Mouse (Mus musculus) thymus, postnatal 4 days (tissue): Measurements from ENCODE around the gene Sirt6.
A peak's percentile ranks its signal among the peaks of the same experiment; 100 is the strongest.

Experiments
- DNase-seq: peaks from one replicate; pipeline ENCODE4 v3.0.0; 2021

The Sirt6 gene

GRCm38 (mm10) chr10:81623441-81623840, 4.2 kb downstream of the Sirt6 start:
- no peak for DNase-seq

DNA sequence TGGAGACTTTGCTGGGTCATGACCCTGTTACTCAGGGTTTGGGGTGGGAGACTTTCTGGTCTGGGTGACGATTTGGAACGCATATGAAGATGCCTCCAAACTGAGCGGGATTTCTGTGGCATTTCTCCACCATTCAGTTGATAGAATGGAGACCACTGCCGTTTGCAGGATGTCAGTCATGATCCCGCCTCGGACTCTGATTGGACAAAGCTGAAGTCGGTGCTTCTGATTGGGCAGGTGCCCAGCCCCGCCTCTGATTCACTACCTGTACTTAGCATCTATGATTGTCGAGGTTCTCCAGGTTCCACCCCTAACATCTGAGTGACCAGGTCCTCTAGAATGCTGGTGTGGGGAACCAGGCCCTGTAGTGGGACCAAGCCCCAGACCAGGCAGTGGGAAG, 6.8 kb downstream of the Sirt6 start:
- DNase-seq, result no peak

DNA sequence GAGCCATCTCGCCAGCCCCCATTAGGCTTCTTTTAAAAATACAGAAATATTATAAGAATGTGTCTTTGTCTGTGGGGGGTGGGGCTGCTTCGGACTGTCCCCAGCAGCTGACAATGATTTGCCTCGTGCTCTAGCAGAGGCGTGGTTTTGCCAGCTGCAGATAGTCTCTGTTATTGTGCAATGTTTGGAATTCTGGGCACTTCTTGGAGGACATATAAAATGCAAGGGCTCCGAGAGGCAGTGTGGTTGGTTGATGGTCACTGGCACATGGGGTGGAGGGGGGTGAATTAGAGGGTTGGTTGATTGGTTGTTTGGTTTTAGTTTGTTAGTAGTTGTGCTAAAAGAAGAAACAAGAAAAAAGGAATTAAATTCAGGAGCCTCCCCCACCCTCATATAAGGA, 7.6 kb downstream of the Sirt6 start:
- no peak for DNase-seq

DNA sequence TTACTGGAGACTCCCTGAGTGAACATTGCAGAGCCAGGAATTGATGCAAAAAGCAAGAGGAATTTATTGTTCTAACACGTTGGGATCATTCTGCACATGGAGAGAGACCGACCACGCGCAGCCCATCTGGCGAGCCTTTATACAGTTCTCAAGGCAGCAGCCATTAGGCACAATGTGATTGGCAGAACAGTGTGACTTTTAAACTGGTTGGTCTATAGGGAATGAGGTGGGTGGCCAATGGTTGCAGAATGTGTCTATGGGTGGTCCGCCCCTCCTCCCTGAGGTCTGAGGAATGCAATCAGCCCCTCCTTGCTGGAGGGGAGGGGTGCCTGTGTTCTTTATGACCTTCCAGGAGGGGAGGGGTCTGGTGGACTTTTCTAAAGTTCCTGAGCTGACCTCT, 12.1 kb downstream of the Sirt6 start:
- DNase-seq, result no peak

DNA sequence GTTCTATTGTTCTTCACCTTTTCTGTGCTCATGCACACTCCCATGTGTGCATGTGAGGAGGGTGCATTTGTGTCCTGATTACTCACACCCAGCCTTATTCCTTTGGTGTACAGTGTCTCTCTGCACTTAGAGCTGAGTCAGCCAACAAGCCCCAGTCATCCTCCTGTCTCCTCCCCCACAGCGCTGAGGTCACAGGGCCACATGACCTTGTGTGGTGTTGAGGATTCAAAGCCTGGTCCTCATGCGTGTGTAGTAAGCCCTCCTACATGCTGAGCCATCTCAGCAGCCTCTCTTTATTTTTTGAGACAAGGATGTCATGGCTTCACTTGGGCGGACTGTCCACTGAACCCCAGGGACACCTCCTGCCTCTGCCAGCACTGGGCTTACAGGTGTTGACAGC, 14.8 kb downstream of the Sirt6 start:
- DNase-seq, result no peak

- DNase-seq, result no peak
These were observed 19.3 kb downstream of the Sirt6 start for GRCm38 (mm10) chr10:81608308-81608707.

- peak; percentile 81 for DNase-seq
These were observed 21.4 kb downstream of the Sirt6 start, which contains the start of gene BC025920 for GRCm38 (mm10) chr10:81605974-81606751. Gene BC025920, plus strand, starts transcription at chr10:81606270.

GRCm38 (mm10) chr10:81605666-81605973, 22.0 kb downstream of the Sirt6 start:
- DNase-seq, result no peak

DNA sequence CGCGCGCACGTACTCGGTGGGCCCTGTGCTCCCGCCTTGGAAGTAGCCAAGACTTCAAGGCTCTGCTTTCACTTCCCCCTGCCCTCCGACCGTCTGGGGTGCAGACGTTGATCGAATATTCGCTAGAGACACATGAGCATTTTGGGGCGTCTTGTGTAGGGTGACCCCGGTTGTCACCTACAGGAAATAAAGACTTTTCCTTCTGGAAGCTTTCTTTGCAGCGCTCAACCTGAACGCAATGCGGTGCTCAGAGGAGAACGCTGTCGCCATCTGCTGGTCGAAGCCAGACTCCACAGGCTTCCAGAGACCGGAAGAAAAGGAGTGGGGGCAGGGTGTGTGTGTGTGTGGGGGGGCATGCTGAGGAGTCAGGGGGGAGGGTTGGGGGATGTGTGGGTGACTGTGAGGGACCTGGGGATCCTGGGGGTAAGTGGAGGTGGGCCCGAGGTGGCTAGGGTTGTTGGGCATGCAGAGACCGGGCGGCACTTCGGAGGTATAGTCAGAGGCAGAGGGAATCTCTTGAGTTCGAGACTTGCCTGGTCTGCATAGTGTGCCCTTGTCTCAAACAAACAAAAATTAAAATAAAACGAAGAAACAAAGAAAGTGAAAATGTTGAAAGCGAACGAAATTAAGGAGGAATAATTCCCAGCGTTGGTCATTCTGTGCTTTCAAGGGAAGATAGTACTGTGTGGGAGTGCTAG, 22.5 kb downstream of the Sirt6 start:
- DNase-seq, result peak; percentile 94

DNA sequence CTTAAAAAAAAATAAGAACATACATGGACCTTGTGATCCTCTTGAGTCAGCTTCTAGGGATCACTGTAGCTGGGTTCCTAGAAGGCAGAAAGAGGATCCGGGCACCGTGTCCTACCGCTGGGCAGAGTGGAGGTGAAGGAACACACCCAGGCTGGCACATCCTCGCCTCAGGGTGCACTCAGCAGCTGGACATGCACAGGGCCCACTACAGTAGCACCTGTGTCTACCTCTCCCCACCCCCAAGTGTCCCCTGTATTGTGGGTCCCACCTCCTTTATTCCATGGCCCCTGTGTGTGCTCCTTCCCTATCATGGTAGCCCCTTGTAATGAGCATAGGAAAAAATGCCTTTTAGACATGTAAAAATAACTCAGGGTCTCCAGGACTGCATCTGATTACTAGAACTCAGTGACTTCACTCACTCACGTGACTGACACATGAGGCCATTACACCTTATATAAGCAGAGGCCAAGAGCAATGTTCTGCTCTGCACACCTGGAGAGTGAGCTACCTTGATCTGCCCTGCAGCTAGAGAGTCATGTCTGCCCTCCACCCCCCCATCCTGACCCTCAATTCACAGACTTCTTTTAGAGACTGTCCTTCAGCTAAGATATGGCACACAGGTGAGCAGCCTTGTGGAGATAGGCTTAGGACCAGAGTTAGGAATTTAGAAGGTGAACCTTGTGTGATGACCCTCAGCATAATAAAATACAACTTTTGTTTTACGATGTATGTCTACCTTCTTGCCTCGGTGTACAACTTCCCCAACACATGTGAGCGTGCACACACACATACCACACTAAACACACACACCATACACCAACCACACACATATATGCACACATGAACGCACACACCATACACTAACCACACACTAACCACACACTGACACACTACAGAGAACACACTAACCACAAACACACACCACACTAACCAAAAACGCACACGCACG, 23.3 kb downstream of the Sirt6 start:
- no peak for DNase-seq

GRCm38 (mm10) chr10:81602741-81603151, 24.9 kb downstream of the Sirt6 start:
- peak; percentile 51 for DNase-seq

GRCm38 (mm10) chr10:81601396-81601905, 26.1 kb downstream of the Sirt6 start:
- DNase-seq, result no peak

DNA sequence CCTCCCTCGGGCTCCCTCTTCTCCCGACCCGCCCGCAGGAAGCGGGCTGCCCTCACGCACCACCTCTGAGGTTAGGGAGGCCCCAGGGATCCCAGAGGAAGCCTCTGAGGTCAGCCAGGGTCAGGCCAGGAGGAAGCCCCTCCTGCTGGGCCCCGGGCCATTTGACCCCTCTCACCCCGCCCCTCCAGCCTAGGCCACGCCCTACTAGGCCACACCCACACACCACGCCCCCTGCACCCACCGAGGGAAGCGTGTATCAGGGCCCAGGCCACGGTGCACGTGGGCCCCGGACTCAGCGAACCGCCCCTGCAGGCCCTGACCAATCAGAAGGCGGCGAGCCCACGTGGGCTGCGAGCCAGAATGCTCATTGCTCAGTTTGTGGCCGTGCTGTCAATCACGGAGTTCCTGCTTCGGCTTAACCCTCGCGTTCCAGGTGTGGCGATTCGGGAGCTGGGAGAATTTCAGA, 26.8 kb downstream of the Sirt6 start, which contains the start of gene Tle6:
TSS of gene Tle6 (minus strand) at position 336 of the 466 bp plus-strand sequence.
- peak; percentile 96 for DNase-seq

- DNase-seq, result no peak
These were observed 27.5 kb downstream of the Sirt6 start for GRCm38 (mm10) chr10:81600096-81600495.

DNA sequence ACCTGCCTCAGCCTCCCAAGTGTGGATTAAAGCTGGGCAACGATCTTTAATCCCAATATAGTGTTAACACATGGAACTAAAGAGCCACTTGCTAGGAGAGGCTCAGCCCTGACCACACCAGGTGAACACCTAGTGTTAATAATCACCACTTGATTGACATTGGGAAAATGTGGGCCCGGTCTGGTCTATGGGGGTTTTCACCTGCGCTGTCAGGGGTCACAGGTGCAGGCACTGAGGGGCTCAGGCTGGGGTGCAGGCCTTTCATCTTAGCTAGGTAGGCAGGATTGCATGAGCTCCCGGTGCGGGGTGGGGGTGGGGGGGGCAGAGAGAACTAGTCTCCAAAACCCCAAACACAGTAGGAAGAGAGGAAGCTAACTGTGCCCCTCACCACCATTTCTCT, 28.0 kb downstream of the Sirt6 start:
- DNase-seq, result no peak

DNA sequence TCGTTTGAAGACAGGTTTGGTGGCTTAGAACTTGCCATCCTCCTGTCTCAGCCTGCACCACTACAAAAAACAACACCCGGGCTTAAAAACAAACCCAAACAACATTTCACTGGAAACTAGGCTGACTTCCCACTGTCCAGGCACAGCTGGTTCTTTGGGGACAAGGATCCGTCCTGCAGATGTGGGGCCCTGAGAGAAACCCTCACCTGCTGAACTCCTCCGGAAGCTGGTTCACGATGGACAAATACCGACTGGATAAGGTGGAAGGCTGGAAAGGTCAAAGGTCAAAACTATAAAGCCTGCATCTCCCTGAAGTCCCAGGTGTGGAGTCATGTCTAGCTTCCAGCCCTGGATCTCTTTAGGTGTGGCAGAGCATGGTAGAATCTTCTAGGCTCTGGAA, 28.7 kb downstream of the Sirt6 start:
- no peak for DNase-seq

DNA sequence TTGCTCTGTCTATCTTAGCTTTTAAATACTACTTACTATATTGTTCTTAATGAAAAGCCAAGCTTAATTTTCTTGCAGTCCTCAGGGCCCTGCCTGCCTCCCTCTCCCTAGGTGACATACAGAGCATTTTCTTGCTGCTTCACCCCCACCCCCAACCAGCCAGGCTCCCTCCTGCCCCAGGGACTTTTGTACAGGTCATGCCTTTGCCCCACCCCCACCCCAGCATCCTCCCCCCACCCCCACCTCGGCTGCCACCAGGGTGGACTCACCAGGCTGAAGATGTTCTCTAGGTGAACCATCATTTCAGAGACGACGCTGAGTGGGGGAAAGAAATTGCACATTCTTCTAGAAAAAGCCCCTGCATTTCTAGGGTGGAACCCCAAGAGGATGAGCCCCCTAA, 29.3 kb downstream of the Sirt6 start:
- DNase-seq, result no peak

GRCm38 (mm10) chr10:81597137-81597950, 30.3 kb downstream of the Sirt6 start:
- peak; percentile 55 for DNase-seq

- DNase-seq, result no peak
These were observed 31.0 kb downstream of the Sirt6 start for GRCm38 (mm10) chr10:81596611-81597010.

- no peak for DNase-seq
These were observed 32.0 kb downstream of the Sirt6 start for GRCm38 (mm10) chr10:81595599-81595998.

- no peak for DNase-seq
These were observed 33.7 kb downstream of the Sirt6 start for GRCm38 (mm10) chr10:81593935-81594334.

DNA sequence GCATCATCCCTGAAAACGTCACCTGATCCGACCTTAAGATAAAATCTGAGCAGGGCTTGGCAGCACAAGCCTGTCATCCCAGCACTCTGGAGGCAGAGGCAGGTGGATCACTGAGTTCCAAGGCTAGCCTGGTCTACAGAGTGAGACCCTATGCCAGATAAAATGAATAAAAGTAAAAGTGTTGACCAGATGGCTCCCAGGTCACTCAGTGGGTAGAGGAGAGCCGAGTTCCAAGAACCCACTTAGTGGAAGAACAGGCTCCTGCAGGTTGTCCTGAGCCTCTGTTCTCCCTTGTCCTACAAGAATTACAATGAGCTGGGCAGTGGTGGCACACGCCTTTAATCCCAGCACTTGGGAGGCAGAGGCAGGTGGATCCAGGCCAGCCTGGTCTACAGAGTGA, 34.4 kb downstream of the Sirt6 start:
- no peak for DNase-seq
